Mouse (Mus musculus): ENCODE data around the gene Prrg2. TPM values are rescaled to one million over a fixed set of nuclear protein-coding genes. Genes with fewer than 3 reads are reported as not detected.

Prrg2 gene
- polyA plus RNA-seq, 1 experiment from 2014 or later, result 24.7 TPM

DNA sequence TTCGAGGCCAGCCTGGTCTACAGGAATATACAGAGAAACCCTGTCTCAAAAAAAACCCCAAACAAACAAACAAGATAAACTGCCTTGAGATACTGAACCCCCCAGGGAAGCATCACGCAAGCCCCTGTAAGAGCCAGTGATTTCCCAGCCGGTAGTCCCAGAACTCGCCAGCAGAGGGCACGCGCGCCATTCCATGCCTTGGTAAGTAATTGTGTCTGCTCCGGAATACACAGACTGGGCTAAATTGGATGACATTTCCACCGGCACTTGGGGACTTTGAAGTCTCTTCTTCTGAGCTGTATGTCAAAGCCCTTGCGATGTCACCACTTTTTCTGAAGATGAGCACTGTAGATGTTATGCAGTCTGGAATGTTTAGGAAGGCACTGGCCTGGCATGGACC, 17.4 kb upstream of the Prrg2 start:
- Histone ChIP-seq H3K4me3 (replicated peaks; ENCODE audit: low read length) (no peak overlapping the region), H3K9me3 (replicated peaks; ENCODE audit: control insufficient read depth, low read length) (no peaks in the 10 kb centered on the region), H3K36me3 (ENCODE audit: control insufficient read depth, insufficient read depth, low read length) (peaks cover 6% of the 10 kb centered on the region; the same call in 1 of the 2 replicates), H3K27me3 (ENCODE audit: control insufficient read depth, insufficient read depth, low read length) (no peaks in the 10 kb centered on the region), H3K27ac (ENCODE audit: low read length) (no peak overlapping the region), H3K9ac (ENCODE audit: low read length) (0 out of 2 replicates have a peak overlapping the region, but pooled peaks have one; percentile 13), H3K4me1 (ENCODE audit: control insufficient read depth, insufficient read depth, low read length) (0 out of 2 replicates have a peak, but pooled peaks cover 3% of the 10 kb centered on the region), H3K4me2 (ENCODE audit: low read depth, low read length) (no peak overlapping the region)
- peak; percentile 48; the same call in 1 of the 2 replicates for ATAC-seq (ENCODE audit: insufficient read depth, low FRiP score)
- under 1% methylated on average over 10 of the region's 10 CpGs for WGBS

- no peak overlapping the region for H3K4me2 ChIP-seq (ENCODE audit: low read depth, low read length)
- H3K4me3 ChIP-seq (replicated peaks; ENCODE audit: low read length), result no peak overlapping the region
- 0 out of 2 replicates have a peak, but pooled peaks cover 3% of the 10 kb centered on the region for H3K4me1 ChIP-seq (ENCODE audit: control insufficient read depth, insufficient read depth, low read length)
- H3K9ac ChIP-seq (ENCODE audit: low read length), result no peak overlapping the region
- H3K27ac ChIP-seq (ENCODE audit: low read length), result no peak overlapping the region
- H3K27me3 ChIP-seq (ENCODE audit: control insufficient read depth, insufficient read depth, low read length), result no peaks in the 10 kb centered on the region
- H3K36me3 ChIP-seq (ENCODE audit: control insufficient read depth, insufficient read depth, low read length), result peaks cover 7% of the 10 kb centered on the region; the same call in 1 of the 2 replicates
- 29% methylated on average over 9 of the region's 9 CpGs for WGBS
- H3K9me3 ChIP-seq (replicated peaks; ENCODE audit: control insufficient read depth, low read length), result no peaks in the 10 kb centered on the region
- no peak for ATAC-seq (ENCODE audit: insufficient read depth, low FRiP score)
Observed at GRCm38 (mm10) chr7:45078513-45078912, 16.0 kb upstream of the Prrg2 start.

- no peak overlapping the region for H3K27ac ChIP-seq (ENCODE audit: low read length)
- H3K4me1 ChIP-seq (ENCODE audit: control insufficient read depth, insufficient read depth, low read length), result 0 out of 2 replicates have a peak, but pooled peaks cover 3% of the 10 kb centered on the region
- H3K9ac ChIP-seq (ENCODE audit: low read length), result no peak overlapping the region
- no peaks in the 10 kb centered on the region for H3K27me3 ChIP-seq (ENCODE audit: control insufficient read depth, insufficient read depth, low read length)
- peaks cover 7% of the 10 kb centered on the region; the same call in 1 of the 2 replicates for H3K36me3 ChIP-seq (ENCODE audit: control insufficient read depth, insufficient read depth, low read length)
- 84% methylated on average over 2 of the region's 2 CpGs for WGBS
- no peaks in the 10 kb centered on the region for H3K9me3 ChIP-seq (replicated peaks; ENCODE audit: control insufficient read depth, low read length)
- no peak overlapping the region for H3K4me3 ChIP-seq (replicated peaks; ENCODE audit: low read length)
- no peak for ATAC-seq (ENCODE audit: insufficient read depth, low FRiP score)
- no peak overlapping the region for H3K4me2 ChIP-seq (ENCODE audit: low read depth, low read length)
Observed at GRCm38 (mm10) chr7:45077829-45078228, 15.4 kb upstream of the Prrg2 start.

DNA sequence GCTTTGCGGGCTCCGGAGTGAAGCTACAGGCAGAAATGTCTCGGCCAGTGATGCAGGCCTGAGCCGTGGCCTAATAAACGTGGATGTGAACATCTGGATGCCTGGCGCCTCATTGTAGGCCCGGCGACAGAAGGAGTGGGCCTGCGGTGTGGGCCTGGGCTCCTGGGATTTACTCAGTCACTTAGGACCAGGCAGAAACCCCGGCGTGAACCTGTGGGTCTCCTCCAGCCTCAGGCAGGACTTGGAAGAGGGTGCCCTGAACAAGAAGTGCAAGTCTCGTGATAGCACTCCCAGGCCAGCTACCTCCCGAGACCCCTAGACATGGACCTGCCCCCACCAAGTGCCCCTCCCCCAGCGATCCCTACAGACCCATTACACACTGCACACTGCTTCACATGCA, 14.8 kb upstream of the Prrg2 start:
- 84% methylated on average over 14 of the region's 14 CpGs for WGBS
- no peaks in the 10 kb centered on the region for H3K9me3 ChIP-seq (replicated peaks; ENCODE audit: control insufficient read depth, low read length)
- no peak overlapping the region for H3K27ac ChIP-seq (ENCODE audit: low read length)
- H3K36me3 ChIP-seq (ENCODE audit: control insufficient read depth, insufficient read depth, low read length), result peaks cover 7% of the 10 kb centered on the region; the same call in 1 of the 2 replicates
- ATAC-seq (ENCODE audit: insufficient read depth, low FRiP score), result no peak
- no peaks in the 10 kb centered on the region for H3K27me3 ChIP-seq (ENCODE audit: control insufficient read depth, insufficient read depth, low read length)
- H3K4me3 ChIP-seq (replicated peaks; ENCODE audit: low read length), result no peak overlapping the region
- H3K4me2 ChIP-seq (ENCODE audit: low read depth, low read length), result no peak overlapping the region
- no peak overlapping the region for H3K9ac ChIP-seq (ENCODE audit: low read length)
- H3K4me1 ChIP-seq (ENCODE audit: control insufficient read depth, insufficient read depth, low read length), result 0 out of 2 replicates have a peak, but pooled peaks cover 3% of the 10 kb centered on the region

DNA sequence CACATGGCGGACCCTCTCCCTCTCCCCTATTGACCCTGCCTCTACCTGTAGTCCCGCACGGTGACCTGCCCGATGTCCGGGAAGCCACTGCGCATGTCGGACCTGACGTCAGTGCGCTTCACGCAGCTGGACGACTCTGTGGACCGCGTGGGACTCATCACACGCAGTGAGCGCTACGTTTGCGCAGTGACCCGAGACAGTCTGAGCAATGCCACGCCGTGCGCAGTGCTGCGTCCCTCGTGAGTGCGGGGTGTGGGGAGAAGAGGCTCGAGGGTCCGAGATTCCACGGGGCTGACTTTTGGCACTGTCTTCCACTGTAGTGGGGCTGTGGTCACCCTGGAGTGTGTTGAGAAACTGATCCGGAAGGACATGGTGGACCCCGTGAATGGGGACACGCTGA, 14.0 kb upstream of the Prrg2 start:
- Histone ChIP-seq H3K4me3 (replicated peaks; ENCODE audit: low read length) (no peak overlapping the region), H3K9ac (ENCODE audit: low read length) (no peak overlapping the region), H3K4me1 (ENCODE audit: control insufficient read depth, insufficient read depth, low read length) (0 out of 2 replicates have a peak, but pooled peaks cover 3% of the 10 kb centered on the region), H3K27me3 (ENCODE audit: control insufficient read depth, insufficient read depth, low read length) (no peaks in the 10 kb centered on the region), H3K4me2 (ENCODE audit: low read depth, low read length) (no peak overlapping the region), H3K27ac (ENCODE audit: low read length) (no peak overlapping the region), H3K9me3 (replicated peaks; ENCODE audit: control insufficient read depth, low read length) (no peaks in the 10 kb centered on the region), H3K36me3 (ENCODE audit: control insufficient read depth, insufficient read depth, low read length) (peaks cover 7% of the 10 kb centered on the region; the same call in 1 of the 2 replicates)
- WGBS, result 89% methylated on average over 30 of the region's 30 CpGs
- ATAC-seq (ENCODE audit: insufficient read depth, low FRiP score), result no peak

- Histone ChIP-seq H3K9ac (ENCODE audit: low read length) (no peak overlapping the region), H3K9me3 (replicated peaks; ENCODE audit: control insufficient read depth, low read length) (no peaks in the 10 kb centered on the region), H3K4me1 (ENCODE audit: control insufficient read depth, insufficient read depth, low read length) (no peaks in the 10 kb centered on the region), H3K4me3 (replicated peaks; ENCODE audit: low read length) (no peak overlapping the region), H3K27me3 (ENCODE audit: control insufficient read depth, insufficient read depth, low read length) (no peaks in the 10 kb centered on the region), H3K36me3 (ENCODE audit: control insufficient read depth, insufficient read depth, low read length) (peaks cover 7% of the 10 kb centered on the region; the same call in 1 of the 2 replicates), H3K27ac (ENCODE audit: low read length) (no peak overlapping the region), H3K4me2 (ENCODE audit: low read depth, low read length) (no peak overlapping the region)
- WGBS, result 74% methylated on average over 4 of the region's 4 CpGs
- ATAC-seq (ENCODE audit: insufficient read depth, low FRiP score), result no peak
Observed at GRCm38 (mm10) chr7:45075405-45075804, 12.9 kb upstream of the Prrg2 start.

DNA sequence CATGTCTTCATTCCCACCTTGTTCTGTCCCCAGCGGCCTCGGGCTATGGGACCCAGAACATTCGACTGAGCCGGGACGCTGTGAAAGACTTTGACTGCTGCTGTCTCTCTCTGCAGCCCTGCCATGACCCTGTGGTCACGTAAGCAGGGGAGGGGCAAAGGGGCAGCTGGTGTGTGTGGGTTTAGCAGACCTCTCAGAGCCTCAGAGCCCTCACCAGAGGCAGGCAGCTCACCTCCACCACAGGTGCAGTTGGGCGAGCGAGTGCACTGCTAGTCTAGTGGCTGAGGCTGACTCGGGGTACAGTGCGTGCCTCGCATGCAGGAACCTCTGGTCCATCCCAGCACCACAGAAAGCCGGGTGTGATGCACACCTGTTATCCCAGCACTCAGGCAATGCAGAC, 11.5 kb upstream of the Prrg2 start:
- H3K27ac ChIP-seq (ENCODE audit: low read length), result no peak overlapping the region
- no peak overlapping the region for H3K4me3 ChIP-seq (replicated peaks; ENCODE audit: low read length)
- peaks cover 7% of the 10 kb centered on the region; the same call in 1 of the 2 replicates for H3K36me3 ChIP-seq (ENCODE audit: control insufficient read depth, insufficient read depth, low read length)
- H3K9me3 ChIP-seq (replicated peaks; ENCODE audit: control insufficient read depth, low read length), result no peaks in the 10 kb centered on the region
- no peak overlapping the region for H3K9ac ChIP-seq (ENCODE audit: low read length)
- H3K4me2 ChIP-seq (ENCODE audit: low read depth, low read length), result no peak overlapping the region
- H3K4me1 ChIP-seq (ENCODE audit: control insufficient read depth, insufficient read depth, low read length), result no peaks in the 10 kb centered on the region
- no peaks in the 10 kb centered on the region for H3K27me3 ChIP-seq (ENCODE audit: control insufficient read depth, insufficient read depth, low read length)
- ATAC-seq (ENCODE audit: insufficient read depth, low FRiP score), result no peak
- WGBS, result 88% methylated on average over 12 of the region's 12 CpGs

DNA sequence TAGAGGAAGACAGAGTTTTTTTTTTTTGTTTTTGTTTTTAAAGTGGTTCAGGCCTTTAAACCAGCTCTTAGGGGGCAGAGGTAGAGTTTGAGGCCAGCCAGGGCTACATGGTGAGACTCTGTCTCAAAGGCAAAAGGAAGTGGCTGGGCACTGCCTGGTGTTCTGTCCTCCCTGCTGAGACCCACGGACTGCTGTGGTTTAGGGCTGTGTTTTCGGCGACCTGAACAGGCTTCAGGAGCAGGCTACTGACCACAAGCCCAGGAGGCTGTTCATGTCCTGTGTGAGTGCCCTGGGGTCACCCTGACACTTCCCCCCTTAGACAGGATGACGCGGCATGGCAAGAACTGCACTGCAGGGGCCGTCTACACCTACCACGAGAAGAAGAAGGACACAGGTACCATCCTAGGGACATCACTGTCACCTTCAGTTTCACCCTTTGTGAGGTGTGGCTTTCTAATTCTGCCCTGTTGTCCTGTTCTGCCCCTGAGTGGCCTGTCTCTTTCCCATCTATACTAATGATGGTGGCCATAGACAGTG, 10.8 kb upstream of the Prrg2 start:
- H3K4me3 ChIP-seq (replicated peaks; ENCODE audit: low read length), result no peak overlapping the region
- no peak for ATAC-seq (ENCODE audit: insufficient read depth, low FRiP score)

GRCm38 (mm10) chr7:45072230-45072629, 9.8 kb upstream of the Prrg2 start:
- H3K27me3 ChIP-seq (ENCODE audit: control insufficient read depth, insufficient read depth, low read length), result no peaks in the 10 kb centered on the region
- H3K27ac ChIP-seq (ENCODE audit: low read length), result no peak overlapping the region
- H3K4me1 ChIP-seq (ENCODE audit: control insufficient read depth, insufficient read depth, low read length), result no peaks in the 10 kb centered on the region
- 80% methylated on average over 2 of the region's 2 CpGs for WGBS
- peaks cover 7% of the 10 kb centered on the region; the same call in 1 of the 2 replicates for H3K36me3 ChIP-seq (ENCODE audit: control insufficient read depth, insufficient read depth, low read length)
- H3K9ac ChIP-seq (ENCODE audit: low read length), result no peak overlapping the region
- H3K4me2 ChIP-seq (ENCODE audit: low read depth, low read length), result no peak overlapping the region
- no peak for ATAC-seq (ENCODE audit: insufficient read depth, low FRiP score)
- no peak overlapping the region for H3K4me3 ChIP-seq (replicated peaks; ENCODE audit: low read length)
- H3K9me3 ChIP-seq (replicated peaks; ENCODE audit: control insufficient read depth, low read length), result no peaks in the 10 kb centered on the region

More for the DNA sequence above, 10.8 kb upstream of the Prrg2 start:
- 83% methylated on average over 7 of the region's 7 CpGs for WGBS
- Histone ChIP-seq H3K9ac (ENCODE audit: low read length) (no peak overlapping the region), H3K4me1 (ENCODE audit: control insufficient read depth, insufficient read depth, low read length) (no peaks in the 10 kb centered on the region), H3K27me3 (ENCODE audit: control insufficient read depth, insufficient read depth, low read length) (no peaks in the 10 kb centered on the region), H3K36me3 (ENCODE audit: control insufficient read depth, insufficient read depth, low read length) (peaks cover 7% of the 10 kb centered on the region; the same call in 1 of the 2 replicates), H3K27ac (ENCODE audit: low read length) (no peak overlapping the region), H3K9me3 (replicated peaks; ENCODE audit: control insufficient read depth, low read length) (no peaks in the 10 kb centered on the region), H3K4me2 (ENCODE audit: low read depth, low read length) (no peak overlapping the region)

Data from stomach, embryonic 16.5 days (tissue).